Mouse (Mus musculus): ENCODE measurements at regions not wholly inside any gene's neighbourhood (a gene's known extent, or its start where the extent isn't known, plus 50 kb on each side); places are given as distances from the start of the nearest gene placed in this dataset.

DNA sequence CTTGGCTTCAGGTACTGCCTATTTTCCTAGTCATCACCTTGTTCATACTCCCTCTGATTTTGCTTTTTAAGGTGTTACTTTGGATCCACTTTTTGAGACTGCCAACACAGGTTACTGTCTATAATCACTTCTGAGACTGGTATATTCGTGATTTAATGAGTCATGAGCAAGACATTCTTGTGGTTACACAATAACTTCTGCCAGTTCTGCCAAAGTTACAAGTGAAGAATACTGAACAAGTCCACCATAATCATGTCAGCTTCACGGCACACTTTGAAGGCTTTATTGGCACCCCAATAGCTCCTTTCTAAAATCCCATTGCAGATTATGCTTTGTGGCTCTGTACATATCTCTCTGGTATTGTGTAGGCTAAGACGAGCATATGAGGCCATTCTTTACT is 327.9 kb downstream of the Frk start:
- Histone ChIP-seq H3K27ac (replicated peaks; ENCODE audit: low read depth, low read length) (no peak overlapping the region), H3K9me3 (ENCODE audit: control insufficient read depth, low read length) (no peaks in the 10 kb centered on the region), H3K4me1 (ENCODE audit: control insufficient read depth, insufficient read depth, low read length) (no peaks in the 10 kb centered on the region), H3K4me2 (ENCODE audit: low read depth, severe bottlenecking) (no peak overlapping the region), H3K36me3 (ENCODE audit: control insufficient read depth, insufficient read depth, low read length) (no peaks in the 10 kb centered on the region), H3K4me3 (ENCODE audit: low read depth, low read length) (no peak overlapping the region), H3K27me3 (ENCODE audit: control insufficient read depth, insufficient read depth, low read length) (no peaks in the 10 kb centered on the region), H3K9ac (ENCODE audit: low read length) (no peak overlapping the region)
- no peak for DNase-seq (ENCODE audit: low spot score)
- ATAC-seq (ENCODE audit: insufficient number of reproducible peaks, low FRiP score, low TSS enrichment, low read depth): no peak
- WGBS: 85% methylated on average over 3 of the region's 3 CpGs

GRCm38 (mm10) chr10:34824121-34824520 is 340.9 kb downstream of the Frk start:
- Histone ChIP-seq H3K9me3 (ENCODE audit: control insufficient read depth, low read length) (no peaks in the 10 kb centered on the region), H3K4me3 (ENCODE audit: low read depth, low read length) (no peak overlapping the region), H3K4me1 (ENCODE audit: control insufficient read depth, insufficient read depth, low read length) (no peaks in the 10 kb centered on the region), H3K36me3 (ENCODE audit: control insufficient read depth, insufficient read depth, low read length) (no peaks in the 10 kb centered on the region), H3K9ac (ENCODE audit: low read length) (no peak overlapping the region), H3K27me3 (ENCODE audit: control insufficient read depth, insufficient read depth, low read length) (no peaks in the 10 kb centered on the region), H3K4me2 (ENCODE audit: low read depth, severe bottlenecking) (no peak overlapping the region), H3K27ac (replicated peaks; ENCODE audit: low read depth, low read length) (no peak overlapping the region)
- DNase-seq (ENCODE audit: low spot score): no peak
- ATAC-seq (ENCODE audit: insufficient number of reproducible peaks, low FRiP score, low TSS enrichment, low read depth): no peak

GRCm38 (mm10) chr10:34842015-34842504 is 358.9 kb downstream of the Frk start:
- H3K4me3 ChIP-seq (ENCODE audit: low read depth, low read length): no peak overlapping the region
- no peaks in the 10 kb centered on the region for H3K27me3 ChIP-seq (ENCODE audit: control insufficient read depth, insufficient read depth, low read length)
- H3K9me3 ChIP-seq (ENCODE audit: control insufficient read depth, low read length): no peaks in the 10 kb centered on the region
- H3K27ac ChIP-seq (replicated peaks; ENCODE audit: low read depth, low read length): no peak overlapping the region
- no peaks in the 10 kb centered on the region for H3K4me1 ChIP-seq (ENCODE audit: control insufficient read depth, insufficient read depth, low read length)
- H3K9ac ChIP-seq (ENCODE audit: low read length): no peak overlapping the region
- no peaks in the 10 kb centered on the region for H3K36me3 ChIP-seq (ENCODE audit: control insufficient read depth, insufficient read depth, low read length)
- 88% methylated on average over 3 of the region's 3 CpGs for WGBS
- H3K4me2 ChIP-seq (ENCODE audit: low read depth, severe bottlenecking): no peak overlapping the region
- ATAC-seq (ENCODE audit: insufficient number of reproducible peaks, low FRiP score, low TSS enrichment, low read depth): no peak
- no peak for DNase-seq (ENCODE audit: low spot score)

DNA sequence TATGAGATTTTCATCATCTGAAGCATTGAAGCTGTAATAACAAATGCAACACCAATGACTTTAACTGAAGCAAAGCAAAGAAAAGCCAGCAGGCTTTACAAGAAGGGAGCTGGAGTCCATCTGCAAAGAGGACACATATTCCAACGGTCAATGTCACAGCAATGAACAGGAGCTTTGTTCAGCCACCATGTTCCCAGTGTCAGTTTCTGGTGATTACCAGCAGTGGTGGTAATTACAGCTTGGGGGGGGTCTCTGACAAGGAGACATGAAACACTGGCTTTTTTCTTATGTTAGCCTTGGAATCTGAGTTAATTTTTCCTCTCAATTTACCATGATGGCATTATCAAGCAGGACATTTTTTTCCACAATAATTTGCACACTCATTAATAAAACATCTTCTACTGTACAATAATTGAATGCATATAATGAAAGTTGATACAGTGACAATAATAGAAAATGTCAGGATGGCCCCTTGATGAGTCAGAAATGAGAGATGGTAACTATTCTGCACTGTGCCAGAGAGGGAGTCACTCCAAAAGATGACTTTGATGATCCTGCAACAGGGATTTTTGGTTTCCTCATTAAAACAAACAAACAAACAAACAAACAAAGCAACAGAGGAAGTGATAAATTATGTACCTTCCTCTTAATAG is 373.4 kb downstream of the Frk start:
- Histone ChIP-seq H3K4me1 (ENCODE audit: control insufficient read depth, insufficient read depth, low read length) (no peaks in the 10 kb centered on the region), H3K27me3 (ENCODE audit: control insufficient read depth, insufficient read depth, low read length) (no peaks in the 10 kb centered on the region), H3K4me3 (ENCODE audit: low read depth, low read length) (no peak overlapping the region), H3K4me2 (ENCODE audit: low read depth, severe bottlenecking) (no peak overlapping the region), H3K36me3 (ENCODE audit: control insufficient read depth, insufficient read depth, low read length) (no peaks in the 10 kb centered on the region), H3K9me3 (ENCODE audit: control insufficient read depth, low read length) (no peaks in the 10 kb centered on the region), H3K9ac (ENCODE audit: low read length) (no peak overlapping the region), H3K27ac (replicated peaks; ENCODE audit: low read depth, low read length) (no peak overlapping the region)
- no peak for DNase-seq (ENCODE audit: low spot score)
- 77% methylated on average over 1 of the region's 1 CpGs for WGBS
- ATAC-seq (ENCODE audit: insufficient number of reproducible peaks, low FRiP score, low TSS enrichment, low read depth): no peak

DNA sequence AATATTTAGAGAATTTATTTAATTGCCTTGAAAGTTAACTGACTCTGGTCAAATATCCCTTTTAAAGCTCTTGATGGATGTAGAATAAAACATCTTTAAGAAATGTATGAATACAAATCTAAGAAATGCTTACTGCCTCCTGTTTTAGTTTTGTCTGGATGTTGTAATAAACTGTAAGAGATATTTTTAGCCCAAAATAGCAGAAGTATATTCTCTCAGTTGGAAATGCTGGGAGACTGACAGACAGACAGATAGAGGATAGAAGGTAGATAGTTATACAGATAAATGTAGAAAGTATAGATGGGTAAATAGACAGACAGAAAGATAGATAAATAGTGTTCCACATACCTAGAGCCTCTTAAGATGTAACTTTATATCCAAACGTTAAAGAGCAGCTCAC is 379.5 kb downstream of the Frk start:
- no peak for ATAC-seq (ENCODE audit: insufficient number of reproducible peaks, low FRiP score, low TSS enrichment, low read depth)
- H3K4me2 ChIP-seq (ENCODE audit: low read depth, severe bottlenecking): no peak overlapping the region
- 61% methylated on average over 1 of the region's 1 CpGs for WGBS

GRCm38 (mm10) chr10:34871888-34872287 is 388.7 kb downstream of the Frk start:
- H3K27ac ChIP-seq (replicated peaks; ENCODE audit: low read depth, low read length): no peak overlapping the region
- ATAC-seq (ENCODE audit: insufficient number of reproducible peaks, low FRiP score, low TSS enrichment, low read depth) (no peak; the same call in 1 of the 2 replicates), DNase-seq (ENCODE audit: low spot score) (peak; percentile 29)
- H3K4me2 ChIP-seq (ENCODE audit: low read depth, severe bottlenecking): peak overlapping the region; percentile 17; the same call in 1 of the 2 replicates
- H3K27me3 ChIP-seq (ENCODE audit: control insufficient read depth, insufficient read depth, low read length): no peaks in the 10 kb centered on the region
- 31% methylated on average over 9 of the region's 9 CpGs for WGBS
- H3K9me3 ChIP-seq (ENCODE audit: control insufficient read depth, low read length): no peaks in the 10 kb centered on the region
- H3K9ac ChIP-seq (ENCODE audit: low read length): no peak overlapping the region
- H3K4me1 ChIP-seq (ENCODE audit: control insufficient read depth, insufficient read depth, low read length): no peaks in the 10 kb centered on the region
- H3K4me3 ChIP-seq (ENCODE audit: low read depth, low read length): no peak overlapping the region
- no peaks in the 10 kb centered on the region for H3K36me3 ChIP-seq (ENCODE audit: control insufficient read depth, insufficient read depth, low read length)

More for the DNA sequence above, 379.5 kb downstream of the Frk start:
- Histone ChIP-seq H3K27me3 (ENCODE audit: control insufficient read depth, insufficient read depth, low read length) (no peaks in the 10 kb centered on the region), H3K4me1 (ENCODE audit: control insufficient read depth, insufficient read depth, low read length) (no peaks in the 10 kb centered on the region), H3K27ac (replicated peaks; ENCODE audit: low read depth, low read length) (no peak overlapping the region), H3K9ac (ENCODE audit: low read length) (no peak overlapping the region), H3K9me3 (ENCODE audit: control insufficient read depth, low read length) (no peaks in the 10 kb centered on the region), H3K4me3 (ENCODE audit: low read depth, low read length) (no peak overlapping the region), H3K36me3 (ENCODE audit: control insufficient read depth, insufficient read depth, low read length) (no peaks in the 10 kb centered on the region)
- no peak for DNase-seq (ENCODE audit: low spot score)

- no peak overlapping the region for H3K4me3 ChIP-seq (ENCODE audit: low read depth, low read length)
- no peak overlapping the region for H3K4me2 ChIP-seq (ENCODE audit: low read depth, severe bottlenecking)
- H3K36me3 ChIP-seq (ENCODE audit: control insufficient read depth, insufficient read depth, low read length): no peaks in the 10 kb centered on the region
- no peaks in the 10 kb centered on the region for H3K4me1 ChIP-seq (ENCODE audit: control insufficient read depth, insufficient read depth, low read length)
- H3K27me3 ChIP-seq (ENCODE audit: control insufficient read depth, insufficient read depth, low read length): no peaks in the 10 kb centered on the region
- ATAC-seq (ENCODE audit: insufficient number of reproducible peaks, low FRiP score, low TSS enrichment, low read depth) (no peak), DNase-seq (ENCODE audit: low spot score) (no peak)
- no peaks in the 10 kb centered on the region for H3K9me3 ChIP-seq (ENCODE audit: control insufficient read depth, low read length)
- no peak overlapping the region for H3K9ac ChIP-seq (ENCODE audit: low read length)
- H3K27ac ChIP-seq (replicated peaks; ENCODE audit: low read depth, low read length): no peak overlapping the region
- WGBS: 81% methylated on average over 3 of the region's 3 CpGs
Observed at GRCm38 (mm10) chr10:34878511-34878910, 395.3 kb downstream of the Frk start.

GRCm38 (mm10) chr10:34887601-34888000 is 404.4 kb downstream of the Frk start:
- H3K27ac ChIP-seq (replicated peaks; ENCODE audit: low read depth, low read length): no peak overlapping the region
- H3K36me3 ChIP-seq (ENCODE audit: control insufficient read depth, insufficient read depth, low read length): no peaks in the 10 kb centered on the region
- no peaks in the 10 kb centered on the region for H3K4me1 ChIP-seq (ENCODE audit: control insufficient read depth, insufficient read depth, low read length)
- H3K4me3 ChIP-seq (ENCODE audit: low read depth, low read length): no peak overlapping the region
- no peaks in the 10 kb centered on the region for H3K9me3 ChIP-seq (ENCODE audit: control insufficient read depth, low read length)
- H3K4me2 ChIP-seq (ENCODE audit: low read depth, severe bottlenecking): no peak overlapping the region
- DNase-seq (ENCODE audit: low spot score) (no peak), ATAC-seq (ENCODE audit: insufficient number of reproducible peaks, low FRiP score, low TSS enrichment, low read depth) (no peak)
- 68% methylated on average over 1 of the region's 1 CpGs for WGBS
- H3K27me3 ChIP-seq (ENCODE audit: control insufficient read depth, insufficient read depth, low read length): no peaks in the 10 kb centered on the region
- H3K9ac ChIP-seq (ENCODE audit: low read length): no peak overlapping the region

- H3K36me3 ChIP-seq (ENCODE audit: control insufficient read depth, insufficient read depth, low read length): no peaks in the 10 kb centered on the region
- 90% methylated on average over 5 of the region's 5 CpGs for whole genome bisulfite sequencing
- H3K4me1 ChIP-seq (ENCODE audit: control insufficient read depth, insufficient read depth, low read length): no peaks in the 10 kb centered on the region
- H3K27ac ChIP-seq (replicated peaks; ENCODE audit: low read depth, low read length): no peak overlapping the region
- H3K4me3 ChIP-seq (ENCODE audit: low read depth, low read length): no peak overlapping the region
- ATAC-seq (ENCODE audit: insufficient number of reproducible peaks, low FRiP score, low TSS enrichment, low read depth): no peak
- no peaks in the 10 kb centered on the region for H3K9me3 ChIP-seq (ENCODE audit: control insufficient read depth, low read length)
- H3K9ac ChIP-seq (ENCODE audit: low read length): no peak overlapping the region
- H3K27me3 ChIP-seq (ENCODE audit: control insufficient read depth, insufficient read depth, low read length): no peaks in the 10 kb centered on the region
- no peak for DNase-seq (ENCODE audit: low spot score)
- no peak overlapping the region for H3K4me2 ChIP-seq (ENCODE audit: low read depth, severe bottlenecking)
Observed at GRCm38 (mm10) chr10:34904274-34904673, 421.1 kb downstream of the Frk start.

All from limb, embryonic 11.5 days (tissue).